Mouse (Mus musculus): ENCODE data around the gene Cep170b.

Cep170b gene

GRCm38 (mm10) chr12:112720216-112720615 is at the start of gene Cep170b:
TSS of gene Cep170b (plus strand) at chr12:112720455.
- no peak for DNase-seq (ENCODE audit: low spot score)

DNA sequence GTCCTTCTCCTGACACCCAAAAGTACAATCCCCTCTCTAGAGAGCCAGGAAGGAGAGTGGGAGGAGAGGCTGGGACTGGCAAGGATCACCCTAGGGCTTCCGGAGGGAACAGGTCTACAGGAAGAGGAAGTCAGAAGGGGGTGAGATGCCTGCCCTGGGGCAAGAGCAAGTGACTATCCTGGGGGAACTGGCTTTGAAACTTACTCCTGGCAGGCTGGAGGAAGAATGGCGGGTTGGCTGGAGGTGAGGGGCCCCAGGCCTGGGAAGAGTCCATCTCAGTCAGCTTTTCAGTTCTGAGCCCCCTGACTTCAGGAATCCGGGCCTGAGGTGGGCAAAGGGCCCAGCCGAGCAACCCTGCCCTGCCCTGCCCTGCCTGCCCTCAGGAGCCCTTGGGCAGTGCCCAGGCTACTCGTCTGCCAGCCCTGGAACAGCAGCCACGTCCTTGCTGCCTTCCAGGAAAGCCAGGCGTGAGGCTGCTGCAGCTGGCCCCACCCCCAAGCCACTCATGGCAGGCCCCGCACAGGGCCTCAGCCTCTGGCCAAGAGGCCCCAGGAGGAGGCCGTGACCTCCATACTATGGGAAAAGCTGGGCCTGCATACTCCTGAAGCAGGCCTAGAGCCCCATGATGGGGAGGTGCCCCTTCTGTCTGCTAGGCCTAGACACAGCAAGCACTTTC is 49.4 kb upstream of the Cep170b start:
- DNase-seq (ENCODE audit: low spot score) = no peak

DNA sequence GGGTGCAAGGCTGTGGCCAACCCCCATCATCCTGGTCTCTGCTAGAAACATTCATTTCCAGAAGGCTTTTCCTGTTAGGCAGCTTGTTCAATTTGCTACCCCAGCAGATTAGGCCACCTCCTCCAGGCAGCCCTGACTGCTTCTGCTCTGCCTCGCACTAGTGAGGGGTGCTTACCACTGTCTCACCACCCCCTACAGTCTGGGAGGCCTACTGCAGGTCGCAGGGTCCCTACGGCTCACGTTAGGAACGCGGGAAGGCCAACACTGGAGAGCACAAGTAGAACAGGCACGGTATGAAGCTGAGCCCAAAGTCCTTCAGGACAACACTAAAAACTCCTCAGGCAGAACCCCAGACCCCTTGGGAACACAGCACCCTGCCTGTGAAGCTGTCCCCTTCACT is 48.4 kb upstream of the Cep170b start:
- no peak for DNase-seq (ENCODE audit: low spot score)

DNA sequence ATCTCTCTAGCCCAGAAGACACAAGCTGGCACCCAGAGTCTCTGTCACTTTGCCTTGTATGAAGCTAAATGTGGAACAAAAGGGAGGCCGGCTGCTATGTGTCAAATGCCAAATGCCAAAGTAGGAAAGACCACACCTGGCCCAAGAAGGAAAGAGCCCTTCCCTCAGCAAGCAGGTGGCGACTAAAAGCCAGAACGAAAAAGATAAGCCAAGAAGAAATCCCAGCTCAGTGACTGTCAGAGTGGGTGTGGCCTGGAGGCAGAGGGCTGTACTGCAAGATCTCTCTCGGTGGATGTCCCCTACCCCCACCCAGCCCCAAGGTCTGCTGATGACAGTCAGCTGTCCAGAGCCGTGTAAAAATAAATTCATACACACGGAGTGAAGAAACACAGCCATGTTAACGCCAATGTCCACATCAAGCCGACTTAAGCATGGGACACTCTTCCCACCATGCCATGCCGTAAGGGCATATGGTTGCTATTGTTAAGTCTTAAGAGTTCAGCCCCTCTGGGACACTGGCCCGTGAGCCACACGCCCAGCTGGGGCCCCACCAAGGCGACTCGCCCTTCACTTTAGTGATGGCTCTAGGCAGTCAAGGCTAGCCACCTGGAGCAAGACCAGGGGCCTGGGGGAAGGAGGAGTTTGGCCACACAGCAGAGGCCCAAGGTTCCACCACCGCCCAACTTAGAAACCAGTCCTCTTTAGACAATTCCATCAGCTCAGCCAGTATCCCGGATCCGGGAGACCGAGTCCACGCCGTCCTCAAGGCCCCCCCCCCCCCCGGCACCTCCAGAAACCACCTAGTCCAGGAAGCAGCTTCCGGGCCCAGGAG is 47.3 kb upstream of the Cep170b start:
- no peak for DNase-seq (ENCODE audit: low spot score)

DNA sequence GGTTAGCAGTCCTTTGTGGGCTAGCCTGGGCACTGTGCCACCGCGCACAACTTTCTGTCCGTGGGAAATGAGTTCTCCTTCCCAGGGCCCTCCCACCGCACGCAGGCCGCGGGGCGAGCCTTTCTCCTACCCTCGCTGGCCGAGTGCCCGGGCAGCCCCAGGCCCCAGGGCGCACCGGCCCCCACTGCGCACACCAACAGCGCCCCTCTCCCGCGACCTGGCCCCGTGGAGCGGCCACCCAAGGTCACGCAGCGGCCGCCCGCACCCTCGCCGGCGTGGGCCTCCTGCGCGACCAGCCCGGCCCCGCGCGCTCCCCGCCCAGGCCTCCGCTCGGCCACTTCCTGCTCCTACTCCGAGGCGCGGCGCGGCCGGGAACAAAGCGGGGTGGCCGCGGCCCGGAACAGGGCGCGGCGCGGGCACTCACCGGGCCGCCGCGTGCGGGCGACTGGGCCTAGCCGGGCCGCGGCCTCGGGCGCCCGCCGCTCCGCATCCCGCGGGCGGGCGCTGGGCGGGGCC is 46.6 kb upstream of the Cep170b start:
- DNase-seq (ENCODE audit: low spot score) = no peak

DNA sequence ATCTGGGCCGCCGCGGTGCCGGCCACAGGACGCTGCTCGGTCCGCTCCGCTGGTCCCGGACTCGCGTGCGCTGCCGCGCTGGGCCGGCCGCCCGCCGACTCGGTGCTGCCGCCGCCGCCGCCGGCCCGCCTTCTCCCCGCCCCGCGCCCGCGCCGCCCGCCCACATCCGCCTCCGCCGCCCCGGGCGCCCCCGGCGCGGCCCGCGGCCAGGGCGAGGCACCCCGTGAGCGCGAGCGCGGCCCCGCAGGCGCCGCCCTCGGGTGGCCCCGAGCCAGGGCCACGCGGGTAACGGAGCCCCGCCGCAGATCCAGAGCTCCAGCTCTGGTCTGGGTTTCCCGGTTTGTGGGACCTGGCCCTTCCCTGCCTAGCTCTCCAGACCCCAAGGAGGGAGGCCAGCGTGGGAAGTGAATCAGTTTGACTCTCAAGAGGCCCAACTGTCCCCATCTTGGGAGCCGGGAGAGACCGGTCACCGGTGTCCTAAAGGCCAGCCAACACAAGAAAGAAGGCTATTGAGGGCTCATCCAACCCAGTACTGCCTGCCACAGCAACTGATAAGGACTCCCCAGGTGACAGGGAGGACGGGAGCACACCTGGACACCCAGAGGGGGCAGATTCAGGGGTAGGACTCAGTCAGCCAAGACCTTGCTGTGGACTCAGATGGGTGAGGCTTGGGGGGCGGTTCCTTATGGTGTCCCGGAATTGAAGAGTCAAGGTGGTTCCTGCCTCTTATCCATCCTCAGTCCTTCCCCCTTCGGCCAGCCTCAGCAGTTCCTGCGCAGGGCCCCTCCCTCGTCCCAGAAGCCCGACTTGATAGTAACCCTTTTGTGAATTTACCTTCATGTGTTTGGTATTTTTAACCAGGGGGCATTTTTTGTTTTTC is 45.9 kb upstream of the Cep170b start, which contains the start of gene Akt1:
Akt1 (minus strand) TSS at position 753 of the 880 bp plus-strand sequence.
- no peak for DNase-seq (ENCODE audit: low spot score)

DNA sequence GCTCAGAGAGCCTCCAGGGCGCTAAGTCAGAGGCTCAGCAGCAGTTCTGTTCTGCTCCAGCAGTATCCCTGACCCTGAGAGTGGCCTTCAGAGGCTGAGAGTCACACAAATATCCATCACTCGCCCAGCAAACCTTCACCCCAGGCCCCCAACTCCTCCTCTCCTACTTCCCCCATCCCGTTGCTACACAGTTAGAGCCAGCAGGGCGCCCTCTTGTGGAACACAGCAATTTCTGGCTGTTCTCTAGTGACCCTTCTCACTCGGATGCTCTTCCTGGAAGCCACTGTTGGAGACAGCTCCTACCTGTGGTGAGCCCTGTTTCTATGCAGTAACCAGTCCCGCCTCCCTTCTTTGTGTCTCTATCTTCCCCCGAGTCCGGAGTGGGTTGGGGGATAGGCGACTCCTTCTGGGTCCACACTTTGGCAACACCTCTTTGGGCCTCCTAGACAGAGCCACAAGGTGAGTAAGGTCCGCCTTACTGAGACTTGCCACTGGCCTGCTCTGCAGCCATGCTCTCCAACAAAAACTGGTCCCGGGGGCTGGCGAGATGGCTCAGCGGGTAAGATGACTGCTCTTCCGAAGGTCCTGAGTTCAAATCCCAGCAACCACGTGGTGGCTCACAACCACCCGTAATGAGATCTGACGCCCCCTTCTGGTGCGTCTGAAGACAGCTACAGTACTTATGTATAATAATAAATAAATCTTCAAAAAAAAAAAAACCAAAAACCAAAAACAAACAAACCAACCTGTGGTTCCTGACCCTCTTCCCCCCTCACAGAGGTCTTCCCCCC is 44.8 kb upstream of the Cep170b start:
- DNase-seq (ENCODE audit: low spot score) = no peak

DNA sequence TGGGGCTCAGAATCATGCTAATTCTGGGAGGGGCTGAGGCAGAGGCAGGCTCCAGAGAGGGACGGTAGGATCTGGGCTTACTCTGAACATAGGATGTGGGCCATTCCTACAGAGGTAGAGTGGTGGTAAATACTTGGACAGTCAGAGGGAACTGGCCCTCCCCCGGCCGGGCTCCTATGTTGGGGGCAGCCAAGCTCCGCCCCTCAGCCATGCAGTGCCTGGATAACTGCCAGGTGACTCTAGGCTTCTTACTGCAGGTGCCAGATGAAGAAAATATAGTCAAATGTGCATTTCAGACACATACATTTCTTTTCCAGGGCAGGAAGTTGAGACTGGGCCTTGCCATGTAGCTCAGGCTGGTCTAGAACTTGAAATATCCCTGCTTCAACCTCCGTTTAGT is 43.2 kb upstream of the Cep170b start:
- no peak for DNase-seq (ENCODE audit: low spot score)

DNA sequence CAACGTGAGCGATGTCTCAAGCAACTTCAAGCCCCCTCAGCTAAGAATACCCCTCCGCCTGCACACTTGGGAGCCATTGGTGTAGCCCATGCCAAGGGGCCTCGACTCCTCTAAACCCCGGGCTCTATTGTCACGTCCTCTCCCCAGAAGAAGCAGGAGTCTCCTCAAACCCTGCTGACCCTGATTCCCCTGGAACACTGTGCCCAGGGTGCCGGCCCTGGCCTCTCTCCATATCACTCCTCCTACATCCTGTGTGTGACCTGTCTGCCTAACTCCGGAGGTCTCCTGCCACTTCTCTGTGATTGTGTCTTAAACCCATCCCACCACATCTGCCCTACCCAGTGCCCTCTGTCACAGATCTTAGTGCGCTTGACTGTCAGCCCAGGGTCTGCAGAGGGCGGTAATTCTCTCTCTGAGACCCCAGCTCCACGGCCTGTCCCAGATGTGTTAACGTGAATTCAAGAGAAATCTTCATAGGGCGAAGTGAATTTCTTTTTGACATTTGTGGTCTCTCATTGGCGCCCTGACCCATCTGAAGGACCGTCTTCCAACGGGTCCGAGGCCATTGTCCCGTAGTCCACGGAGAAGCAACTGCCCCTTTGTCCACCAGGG is 42.2 kb upstream of the Cep170b start:
- DNase-seq (ENCODE audit: low spot score) = no peak

DNA sequence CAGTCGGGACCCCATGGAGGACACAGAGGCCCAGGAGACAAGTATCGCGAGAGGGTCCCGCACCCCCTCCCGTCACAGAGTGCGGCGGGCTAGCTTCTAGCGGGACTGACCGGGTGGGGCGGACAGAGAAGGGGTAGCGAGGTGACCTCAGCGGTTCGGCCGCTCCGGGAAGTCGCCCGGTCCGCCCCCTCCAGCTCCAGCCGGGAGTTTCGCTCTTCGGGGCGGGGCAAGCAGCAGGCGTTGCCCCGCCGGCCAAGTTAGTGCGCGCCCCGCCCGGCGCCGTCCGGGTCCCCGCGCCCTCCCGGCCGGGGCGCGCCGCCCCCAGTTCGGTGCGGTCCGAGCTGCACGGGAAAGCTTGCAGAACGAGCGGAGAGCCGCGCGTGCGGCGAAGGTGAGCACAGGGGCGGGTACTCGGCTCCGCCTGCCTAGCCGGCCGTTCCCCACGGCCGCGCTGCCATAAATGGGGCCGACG is 41.7 kb upstream of the Cep170b start, which contains the start of gene Zbtb42:
Zbtb42 (plus strand) TSS at position 274 of the 472 bp plus-strand sequence.
- no peak for DNase-seq (ENCODE audit: low spot score)

DNA sequence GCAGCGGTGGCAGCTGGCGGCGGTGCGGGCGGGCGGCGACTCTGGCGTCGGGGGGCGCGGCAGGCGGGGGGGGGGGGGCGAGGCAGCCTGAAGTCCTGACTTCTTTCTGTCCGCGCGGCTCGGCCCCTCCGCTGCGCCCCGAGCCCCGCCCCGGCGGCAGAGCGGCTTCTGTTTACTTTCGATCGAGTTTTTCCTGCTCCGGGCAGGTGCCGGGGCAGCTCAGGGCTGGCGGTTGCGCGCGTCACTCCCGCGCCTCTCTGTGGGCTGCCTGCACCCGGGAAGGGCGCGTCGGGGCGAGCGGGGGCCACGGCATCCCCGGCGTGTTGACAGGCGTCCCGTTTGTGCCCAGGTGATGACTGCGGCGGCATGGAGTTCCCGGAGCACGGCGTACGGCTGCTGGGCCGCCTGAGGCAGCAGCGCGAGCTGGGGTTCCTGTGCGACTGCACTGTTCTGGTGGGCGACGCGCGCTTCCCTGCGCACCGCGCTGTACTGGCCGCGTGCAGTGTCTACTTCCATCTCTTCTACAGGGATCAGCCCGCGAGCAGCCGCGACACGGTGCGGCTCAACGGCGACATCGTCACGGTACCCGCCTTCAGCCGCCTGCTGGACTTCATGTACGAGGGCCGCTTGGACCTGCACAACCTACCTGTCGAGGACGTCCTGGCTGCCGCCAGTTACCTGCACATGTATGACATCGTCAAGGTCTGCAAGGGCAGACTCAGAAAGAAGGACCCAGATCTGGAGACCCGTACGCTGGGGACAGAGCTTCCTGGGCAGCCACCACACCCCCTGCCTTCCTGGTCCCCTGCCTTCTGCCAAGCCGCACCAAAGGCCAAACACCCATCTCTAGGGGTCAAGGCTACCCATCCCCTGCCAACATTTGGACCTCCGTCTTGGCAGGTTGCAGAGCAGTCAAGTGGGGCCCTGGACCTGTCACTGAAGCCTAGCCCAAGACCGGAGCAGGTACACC is 40.9 kb upstream of the Cep170b start:
- DNase-seq (ENCODE audit: low spot score) = no peak

DNA sequence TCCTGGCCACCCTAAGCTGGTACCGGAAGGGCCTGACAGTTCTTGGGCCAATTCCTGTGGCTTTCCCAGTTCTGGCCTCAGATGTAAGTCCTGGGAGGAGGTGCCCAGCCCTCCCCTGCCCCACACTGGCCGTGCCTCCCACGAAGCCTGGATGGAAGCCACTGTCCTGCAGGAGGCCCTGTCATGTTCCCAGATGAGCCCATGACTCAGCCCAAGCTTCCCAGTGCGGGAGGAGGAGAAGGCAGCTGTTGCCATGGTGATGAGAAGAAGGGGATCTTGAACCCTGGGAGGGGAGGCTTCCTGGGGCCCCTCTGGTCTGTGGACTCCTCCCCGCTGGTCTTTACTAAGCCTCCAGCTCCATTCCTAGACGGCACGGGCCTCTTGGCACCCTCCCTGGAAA is 36.9 kb upstream of the Cep170b start:
- DNase-seq (ENCODE audit: low spot score) = no peak

DNA sequence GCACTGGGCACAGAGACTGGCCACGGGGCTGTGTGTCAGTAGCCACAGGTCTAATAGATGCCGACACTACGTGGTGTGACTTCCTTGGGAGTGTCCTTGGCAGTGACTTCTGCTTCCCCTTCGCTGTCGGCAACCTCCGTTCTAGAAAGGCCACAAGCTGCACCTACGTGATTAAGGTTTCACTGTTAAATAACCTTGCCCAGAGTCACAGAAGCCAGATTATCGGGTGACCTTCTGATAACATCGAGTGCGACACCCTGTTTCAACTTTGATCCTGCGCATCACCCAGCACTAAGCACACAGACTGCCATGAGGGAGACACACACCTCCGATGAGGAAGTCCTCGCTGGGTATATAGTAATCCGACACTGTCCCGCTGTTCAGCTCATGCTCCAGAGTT is 31.8 kb upstream of the Cep170b start:
- no peak for DNase-seq (ENCODE audit: low spot score)

- DNase-seq (ENCODE audit: low spot score) = peak; percentile 78
Measured at GRCm38 (mm10) chr12:112693185-112694126, 26.8 kb upstream of the Cep170b start.

- no peak for DNase-seq (ENCODE audit: low spot score)
Measured at GRCm38 (mm10) chr12:112694127-112694475, 26.2 kb upstream of the Cep170b start.

DNA sequence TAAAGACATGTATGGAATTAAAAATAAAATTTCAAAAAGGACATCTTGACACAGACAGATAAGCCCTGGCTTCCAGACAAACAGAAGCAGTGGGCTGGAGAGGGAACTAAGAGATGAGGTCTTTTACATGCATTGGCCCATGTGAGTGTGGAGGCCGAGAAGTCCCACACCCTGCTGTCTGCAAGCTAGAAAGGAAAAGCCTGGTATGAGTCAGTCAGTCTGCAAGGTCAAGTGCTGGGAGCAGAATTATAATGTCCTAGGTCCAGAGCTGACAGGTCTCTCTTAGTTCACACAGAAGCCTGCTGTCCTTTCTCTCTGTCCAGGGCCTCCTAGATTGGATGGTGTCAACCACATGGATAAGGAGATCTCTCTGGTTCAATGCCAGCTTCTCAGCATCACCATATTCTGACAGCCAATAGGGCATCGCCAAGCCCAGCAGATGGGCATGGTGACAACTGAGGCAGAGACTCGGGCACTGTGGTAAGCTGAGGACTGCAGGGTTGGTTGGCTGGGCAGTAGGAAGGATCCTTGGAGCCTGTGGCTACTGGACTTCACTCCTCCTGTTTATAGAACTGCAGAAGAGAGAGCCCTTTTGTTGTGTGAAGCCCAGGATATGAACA is 23.3 kb upstream of the Cep170b start:
- DNase-seq (ENCODE audit: low spot score) = no peak

- no peak for DNase-seq (ENCODE audit: low spot score)
Measured at GRCm38 (mm10) chr12:112700522-112700921, 19.7 kb upstream of the Cep170b start.
